Mouse (Mus musculus): Measurements from ENCODE around the gene Btd.

DNA sequence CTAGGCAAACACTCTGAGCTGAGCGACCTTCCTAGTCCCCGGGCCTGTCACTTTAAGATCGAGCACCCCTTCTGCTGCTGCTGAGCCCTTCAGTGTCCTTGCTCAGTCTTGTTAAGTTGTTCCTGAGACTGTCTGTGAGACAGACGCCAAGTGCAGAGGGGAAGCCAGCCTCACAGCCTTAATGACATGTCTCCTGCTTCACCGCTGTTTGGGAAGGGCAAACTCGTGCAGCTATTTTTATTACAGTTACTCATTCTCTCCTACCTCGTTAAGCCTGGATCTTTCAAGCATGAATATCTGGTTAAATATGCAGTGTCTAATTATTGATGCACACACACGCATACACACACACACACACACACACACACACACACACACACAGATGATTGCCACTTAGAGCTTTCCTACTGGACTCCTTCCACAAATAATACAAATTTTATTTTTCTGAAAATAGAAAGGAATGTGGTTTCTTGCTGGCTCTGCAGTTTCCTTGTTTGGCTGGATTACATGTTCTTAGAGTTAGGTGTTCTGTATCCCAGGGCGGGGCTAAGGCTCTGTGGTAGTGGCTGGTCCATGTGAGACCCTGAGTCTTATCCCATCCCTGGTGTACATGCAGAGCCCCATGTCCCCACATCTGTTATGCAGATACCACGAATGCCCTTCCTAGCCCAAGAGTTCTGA is 18.8 kb downstream of the Btd start:
- TF ChIP-seq CTCF (IDR thresholded peaks at IDR 0.05; ENCODE audit: borderline replicate concordance, insufficient read depth, low read length) = no peak
- 0 out of 2 replicates have a peak, but pooled peaks have one; percentile 16 for TF ChIP-seq POLR2A (IDR thresholded peaks at IDR 0.05; ENCODE audit: low read depth, low read length)

Measured in embryonic fibroblast, embryonic 13.5 days (primary cell).